Mouse (Mus musculus) cerebellum, postnatal 14 days (tissue): ENCODE measurements around the gene Tusc2.

ENCODE experiments used
- DNase-seq, 2 experiments: peaks; one replicate each; pipeline ENCODE4 v3.0.0; 2021; ENCODE audit warnings: mixed read lengths in 2 of 2

Tusc2 gene

DNA sequence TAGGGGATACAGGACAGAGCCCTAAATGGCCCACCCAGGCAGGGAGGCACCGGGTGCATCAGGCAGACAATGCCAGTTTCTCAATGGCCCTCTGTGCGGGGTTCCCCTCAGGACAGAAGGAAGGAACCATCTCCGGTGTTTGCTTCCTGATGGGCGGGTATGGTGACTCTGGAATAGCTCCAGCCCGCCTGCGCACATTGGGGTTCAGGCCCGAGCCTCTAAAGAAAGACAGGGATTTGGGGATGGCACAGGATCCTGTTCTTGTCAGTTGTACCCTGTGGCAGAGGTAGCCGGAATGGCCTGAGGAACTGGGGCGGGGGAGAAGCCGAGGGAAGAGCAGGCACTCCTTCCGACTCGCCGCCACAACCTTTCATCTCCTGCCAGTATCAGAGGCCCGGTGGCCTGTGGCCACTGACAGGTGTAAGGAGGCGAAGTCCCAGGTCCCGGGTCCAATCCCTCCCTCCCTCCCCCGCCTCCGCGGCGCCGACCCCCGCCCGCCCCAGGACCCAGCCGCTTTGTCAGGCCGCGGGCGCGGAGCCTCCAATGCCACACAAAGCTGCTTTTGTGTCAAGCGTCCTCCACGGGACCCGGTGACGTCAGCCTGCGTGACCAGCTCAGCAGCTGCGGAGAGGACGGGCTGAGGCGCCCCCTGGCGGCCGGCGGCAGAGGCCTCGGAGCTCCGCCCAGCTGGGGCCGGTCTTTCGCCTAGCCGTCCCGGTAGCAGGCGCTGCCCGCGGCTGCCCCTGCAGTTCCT is 49.3 kb downstream of the Tusc2 start:
- peak; percentile 100 for DNase-seq

DNA sequence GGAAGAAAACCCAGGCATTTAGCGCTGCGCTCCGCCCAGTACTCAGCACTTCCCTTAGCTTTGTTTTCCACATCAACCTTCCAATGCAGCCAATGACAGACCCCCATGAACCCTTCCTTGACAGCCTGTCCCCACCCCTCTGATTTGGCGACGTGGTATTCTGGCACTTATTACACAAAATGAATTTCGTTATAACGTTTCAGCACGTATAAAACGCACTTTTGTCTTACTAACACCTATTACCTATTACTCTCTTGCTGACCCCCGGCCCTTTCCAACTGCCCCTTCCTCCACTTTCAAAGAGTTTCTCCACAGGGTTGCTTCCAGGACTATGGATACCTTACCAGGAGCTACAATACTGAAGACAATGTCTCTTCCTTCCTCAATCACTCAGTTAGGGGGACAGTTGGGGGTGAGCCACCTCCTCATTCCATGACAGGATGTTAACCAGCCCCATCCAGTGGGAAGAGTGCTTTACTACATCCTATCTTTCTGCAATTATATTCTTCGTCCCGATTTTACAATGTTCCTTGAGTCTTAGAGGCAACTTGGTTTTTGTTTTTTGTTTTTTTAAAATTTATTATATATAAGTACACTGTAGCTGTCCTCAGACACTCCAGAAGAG is 50.0 kb downstream of the Tusc2 start:
- peak in 1 of 2 experiments; percentile 55 for DNase-seq

DNA sequence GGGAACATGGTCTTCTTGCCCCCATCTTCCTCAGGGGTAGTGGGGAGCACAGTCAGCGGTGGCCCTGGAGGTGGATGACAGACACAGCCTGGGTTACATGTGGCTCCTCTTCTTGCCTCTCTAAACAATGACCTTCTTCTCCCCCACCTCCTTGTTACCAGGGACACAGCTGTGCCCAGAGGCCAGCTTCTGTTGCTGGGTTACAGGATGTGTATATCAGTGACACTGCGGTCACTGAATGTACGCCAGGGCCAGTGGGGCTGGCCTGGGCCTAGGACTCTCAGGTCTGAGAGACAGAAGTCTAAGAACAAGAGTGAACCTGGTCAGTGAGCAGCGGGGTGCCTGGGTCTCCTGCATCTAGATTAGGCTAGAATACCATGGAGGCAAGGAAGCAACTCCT is 52.0 kb downstream of the Tusc2 start:
- DNase-seq = peak in 1 of 2 experiments; percentile 21
